Comparison of ENCODE assay signal across 8 mouse cellular contexts in the genomic region with DNA sequence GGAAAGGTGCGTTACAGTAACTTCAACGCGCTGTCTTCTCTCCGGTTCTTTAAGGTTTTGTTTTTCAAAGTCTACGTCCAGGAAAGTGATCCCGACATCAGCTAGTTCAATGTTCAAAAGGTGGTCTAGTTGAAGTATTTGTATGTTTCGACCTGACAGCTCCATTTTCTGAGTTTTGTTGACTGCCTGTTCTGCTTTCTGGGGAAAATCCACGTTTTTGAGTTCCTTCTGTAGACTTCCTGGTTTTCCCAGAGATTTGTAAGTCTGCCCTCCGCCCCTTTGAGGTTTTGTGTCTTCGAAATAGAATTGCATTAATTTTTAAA. TPM values are rescaled to one million over a fixed set of nuclear protein-coding genes. Genes with fewer than 3 reads are reported as not detected.
DNase-seq lines count a peak whose midpoint lies in the region; ATAC-seq and TF ChIP-seq lines count a peak whose summit lies in the region.

No protein-coding gene starts in this region.

- TF ChIP-seq CTCF in lung, embryonic 14.5 days (IDR thresholded peaks at IDR 0.05; ENCODE audit: low read depth): no peak

- H3K4me1 ChIP-seq in lung, embryonic 14.5 days (ENCODE audit: insufficient read depth): 0 out of 2 replicates have a peak, but pooled peaks cover 4% of the 10 kb centered on the region
- H3K4me1 ChIP-seq in embryonic facial prominence, embryonic 15.5 days: peaks cover 10% of the 10 kb centered on the region
- peaks cover 26% of the 10 kb centered on the region for H3K4me1 ChIP-seq in neural tube, embryonic 15.5 days

- H3K9ac ChIP-seq in lung, embryonic 14.5 days: peak overlapping the region; percentile 94
- H3K9ac ChIP-seq in embryonic facial prominence, embryonic 15.5 days: peak overlapping the region; percentile 93
- H3K9ac ChIP-seq in neural tube, embryonic 15.5 days (replicated peaks): peak overlapping the region; percentile 92

- WGBS in lung, embryonic 14.5 days: 7% methylated on average over 10 of the region's 10 CpGs
- WGBS in embryonic facial prominence, embryonic 15.5 days: 8% methylated on average over 10 of the region's 10 CpGs
- 2% methylated on average over 10 of the region's 10 CpGs for whole genome bisulfite sequencing in large intestine, adult 2 months
- WGBS in neural tube, embryonic 15.5 days: 15% methylated on average over 10 of the region's 10 CpGs

- H3K36me3 ChIP-seq in lung, embryonic 14.5 days (ENCODE audit: insufficient read depth): no peaks in the 10 kb centered on the region
- H3K36me3 ChIP-seq in embryonic facial prominence, embryonic 15.5 days: no peaks in the 10 kb centered on the region
- no peaks in the 10 kb centered on the region for H3K36me3 ChIP-seq in neural tube, embryonic 15.5 days

- no peak for ATAC-seq in lung, embryonic 14.5 days (ENCODE audit: insufficient read depth)
- ATAC-seq in embryonic facial prominence, embryonic 15.5 days (ENCODE audit: insufficient number of reproducible peaks, low FRiP score, low TSS enrichment, low read depth): no peak
- ATAC-seq in neural tube, embryonic 15.5 days (ENCODE audit: low FRiP score): no peak

- H3K4me3 ChIP-seq in lung, embryonic 14.5 days (ENCODE audit: low read depth, low read length): peak overlapping the region; percentile 87
- H3K4me3 ChIP-seq in embryonic facial prominence, embryonic 15.5 days (replicated peaks): peak overlapping the region; percentile 89
- peak overlapping the region; percentile 89 for H3K4me3 ChIP-seq in neural tube, embryonic 15.5 days (replicated peaks)

- H3K27ac ChIP-seq in lung, embryonic 14.5 days (ENCODE audit: low read depth): peak overlapping the region; percentile 95
- H3K27ac ChIP-seq in embryonic facial prominence, embryonic 15.5 days (replicated peaks): peak overlapping the region; percentile 96
- H3K27ac ChIP-seq in neural tube, embryonic 15.5 days (replicated peaks): peak overlapping the region; percentile 99

- DNase-seq in lung, embryonic 14.5 days: peak; percentile 28
- no peak for DNase-seq in lung, adult 18-20 months
- DNase-seq in large intestine, adult 2 months (ENCODE audit: low read depth, low spot score): peak; percentile 19
- no peak for DNase-seq in spleen, postnatal 36 days (ENCODE audit: low spot score in 2 of 2)
- no peak for DNase-seq in thymus, postnatal 10 days (ENCODE audit: low spot score in 2 of 2)
- DNase-seq in adrenal gland, adult 2 months: no peak

- peak overlapping the region; percentile 85 for H3K4me2 ChIP-seq in lung, embryonic 14.5 days
- H3K4me2 ChIP-seq in embryonic facial prominence, embryonic 15.5 days (replicated peaks): peak overlapping the region; percentile 83
- H3K4me2 ChIP-seq in neural tube, embryonic 15.5 days: peak overlapping the region; percentile 75

- H3K9me3 ChIP-seq in lung, embryonic 14.5 days (ENCODE audit: low read depth, low read length): no peaks in the 10 kb centered on the region
- H3K9me3 ChIP-seq in embryonic facial prominence, embryonic 15.5 days (replicated peaks): no peaks in the 10 kb centered on the region
- no peaks in the 10 kb centered on the region for H3K9me3 ChIP-seq in neural tube, embryonic 15.5 days (replicated peaks)

- no peaks in the 10 kb centered on the region for H3K27me3 ChIP-seq in lung, embryonic 14.5 days (ENCODE audit: insufficient read depth, low read length)
- no peaks in the 10 kb centered on the region for H3K27me3 ChIP-seq in embryonic facial prominence, embryonic 15.5 days
- H3K27me3 ChIP-seq in neural tube, embryonic 15.5 days (replicated peaks): no peaks in the 10 kb centered on the region

RNA-seq across cellular contexts. Expression of gene Xpo4, which starts 0.4 kb away (rescaled TPM):
- 33.7 and 37.1 TPM in 2 replicates for polyA plus RNA-seq in lung, embryonic 14.5 days (2014; fragmentation: Nextera tagmentation; extraction: Ambion mirVana)
- 18.8 and 20.3 TPM in 2 replicates for polyA plus RNA-seq in embryonic facial prominence, embryonic 15.5 days (2015; fragmentation: Nextera tagmentation; extraction: Ambion mirVana)
- polyA plus RNA-seq in large intestine, adult 2 months (2012; rRNA removed): 2.1 and 3.2 TPM in 2 replicates
- polyA plus RNA-seq in neural tube, embryonic 15.5 days (2015; fragmentation: Nextera tagmentation; extraction: Ambion mirVana): 11.0 and 13.3 TPM in 2 replicates
- 10 to 100 TPM; 28.5 to 33.6 TPM for total RNA-seq in adrenal gland, adult 2 months (2021)
- 2.3 and 3.2 TPM in 2 replicates for polyA plus RNA-seq in adrenal gland, adult 2 months (2012; rRNA removed)

Comparison
In these comparisons a context has a peak if more than half of its experiments do, and no peak if none do; other contexts are left out.
1. DNase-seq: peak in lung, embryonic 14.5 days (single experiment) and large intestine, adult 2 months (single experiment); none in lung, adult 18-20 months (0 of 2), spleen, postnatal 36 days (0 of 2), thymus, postnatal 10 days (0 of 2) and adrenal gland, adult 2 months (single experiment).
2. Peak in every context shown above with its lines, with median percentiles within 50 percentile points of each other: H3K27ac ChIP-seq, H3K4me2 ChIP-seq, H3K4me3 ChIP-seq and H3K9ac ChIP-seq.